Mouse (Mus musculus) ES-Bruce4 (cell line): ENCODE results near the gene Rtl5.

ENCODE experiments used
- CTCF ChIP-seq: IDR thresholded peaks from one replicate; pipeline ENCODE4 v1.8.1; 2011; ENCODE audit warnings: low read depth, low read length
- EP300 ChIP-seq: IDR thresholded peaks from 2 replicates; pipeline ENCODE4 v1.6.1; 2011; ENCODE audit warnings: low read depth, low read length; ENCODE audit not compliant: insufficient read depth
- POLR2A ChIP-seq: IDR thresholded peaks from one replicate; pipeline ENCODE4 v1.8.1; 2011; ENCODE audit warnings: low read length; ENCODE audit not compliant: insufficient read depth

GRCm38 (mm10) chrX:102060243-102060642 is 10.9 kb downstream of the Rtl5 start:
- no peak for TF ChIP-seq CTCF
- TF ChIP-seq POLR2A = no peak
- TF ChIP-seq EP300 = no peak
